Mouse (Mus musculus): ENCODE results near the gene Limch1.

GRCm38 (mm10) chr5:67063596-67063995, 318.0 kb downstream of the Limch1 start:
- TF ChIP-seq CTCF (conservative IDR thresholded peaks at IDR 0.05; ENCODE audit: low read length) = no peak
- TF ChIP-seq POU5F1 (IDR thresholded peaks at IDR 0.05; ENCODE audit: borderline replicate concordance, low read length) = no peak
